Mouse (Mus musculus) kidney, adult 2 months (tissue): ENCODE measurements at regions not wholly inside any gene's neighbourhood (a gene's known extent, or its start where the extent isn't known, plus 50 kb on each side); places are given as distances from the start of the nearest gene placed in this dataset.

Experiments
- CTCF ChIP-seq: fragments of 200-500 bp; conservative IDR thresholded peaks from 2 replicates; pipeline ENCODE4 v1.5.1; 2011; ENCODE audit warnings: low read depth, mild to moderate bottlenecking, control low read depth, low read length, moderate library complexity, mixed read lengths; ENCODE audit not compliant: insufficient read depth, insufficient read length
- POLR2A ChIP-seq: fragments of 200-500 bp; IDR thresholded peaks from one replicate; pipeline ENCODE4 v1.6.1; 2011; ENCODE audit warnings: low read depth, low read length, control low read depth

DNA sequence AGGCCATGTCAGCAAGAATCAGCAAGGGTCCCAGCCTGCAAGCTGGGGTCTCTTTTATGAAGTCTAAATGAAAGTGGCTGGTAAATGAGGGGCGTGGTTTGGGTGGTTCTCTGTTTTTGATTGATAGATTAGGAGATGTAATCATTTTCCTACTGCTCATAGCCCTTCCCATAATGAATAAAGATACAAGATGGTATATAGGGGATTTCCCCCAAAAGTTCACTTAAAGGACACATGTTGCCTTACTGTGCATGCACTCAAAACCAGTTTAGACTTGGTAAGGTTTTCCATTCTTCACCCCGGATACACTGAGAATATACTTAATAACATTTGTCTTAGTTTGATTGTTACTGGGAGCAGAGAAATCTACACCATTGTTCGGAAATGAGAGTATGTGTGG is 262.4 kb upstream of the Zfp703 start:
- TF ChIP-seq CTCF (no peak), POLR2A (no peak)
